Mouse (Mus musculus) myocyte (in vitro differentiated cells): Measurements from ENCODE around the gene Fam19a5. TPM values are rescaled to one million over a fixed set of nuclear protein-coding genes. Genes with fewer than 3 reads are reported as not detected.

Experiments used
- H3K27me3 ChIP-seq: one replicate; pipeline ENCODE4 v1.6.1; 2011; ENCODE audit not compliant: control insufficient read depth, insufficient read depth, insufficient read length
- H3K36me3 ChIP-seq: one replicate; pipeline ENCODE4 v1.6.1; 2011; ENCODE audit not compliant: control insufficient read depth, insufficient read depth
- H3K4me2 ChIP-seq: one replicate; pipeline ENCODE4 v1.6.1; 2011; ENCODE audit warnings: low read depth, control low read depth
- H3K4me3 ChIP-seq: one replicate; pipeline ENCODE4 v1.5.1; 2011; ENCODE audit warnings: mild to moderate bottlenecking, control low read depth, moderate library complexity
- H3K79me2 ChIP-seq: one replicate; pipeline ENCODE4 v1.6.1; 2011; ENCODE audit not compliant: control insufficient read depth, insufficient read depth
- H3ac ChIP-seq: one replicate; pipeline ENCODE4 v1.6.1; 2011; ENCODE audit not compliant: control insufficient read depth, insufficient read length
- CEBPB ChIP-seq: IDR thresholded peaks from 2 replicates; pipeline ENCODE4 v1.6.1; 2011; ENCODE audit warnings: mild to moderate bottlenecking, moderate library complexity; ENCODE audit not compliant: poor library complexity, insufficient read depth, severe bottlenecking
- E2F4 ChIP-seq: IDR thresholded peaks from one replicate; pipeline ENCODE4 v1.6.1; 2011; ENCODE audit warnings: mild to moderate bottlenecking, control low read depth, moderate library complexity; ENCODE audit not compliant: insufficient read depth
- MAX ChIP-seq: IDR thresholded peaks from one replicate; pipeline ENCODE4 v1.6.1; 2011; ENCODE audit warnings: low read depth, mild to moderate bottlenecking, control low read depth
- MYOD1 ChIP-seq, 3 experiments: IDR thresholded peaks; one replicate each; pipeline ENCODE4 v1.6.1; 2011; ENCODE audit warnings: control low read depth in 2 of 3, low read depth in 2 of 3, mild to moderate bottlenecking in 2 of 3, moderate library complexity in 1 of 3; ENCODE audit not compliant: insufficient read length in 2 of 3, control insufficient read depth in 1 of 3
- MYOG ChIP-seq, 3 experiments: IDR thresholded peaks; one replicate each; pipeline ENCODE4 v1.6.1; 2011; ENCODE audit warnings: control low read depth in 2 of 3, low read depth in 2 of 3, mild to moderate bottlenecking in 2 of 3; ENCODE audit not compliant: insufficient read length in 2 of 3, control insufficient read depth in 1 of 3, insufficient read depth in 1 of 3
- POLR2A ChIP-seq: IDR thresholded peaks from one replicate; pipeline ENCODE4 v1.6.1; 2011; ENCODE audit warnings: low read depth, mild to moderate bottlenecking, control low read depth, moderate library complexity; ENCODE audit not compliant: insufficient read length
- POLR2AphosphoS2 ChIP-seq: IDR thresholded peaks from one replicate; pipeline ENCODE4 v1.6.1; 2011; ENCODE audit warnings: low read depth, control low read depth; ENCODE audit not compliant: insufficient read length
- REST ChIP-seq: IDR thresholded peaks from one replicate; pipeline ENCODE4 v1.6.1; 2011; ENCODE audit warnings: mild to moderate bottlenecking, control low read depth, moderate library complexity; ENCODE audit not compliant: insufficient read depth, insufficient read length
- SRF ChIP-seq: IDR thresholded peaks from one replicate; pipeline ENCODE4 v1.6.1; 2011; ENCODE audit warnings: low read depth; ENCODE audit not compliant: control insufficient read depth, insufficient read length
- TCF12 ChIP-seq: IDR thresholded peaks from one replicate; pipeline ENCODE4 v1.6.1; 2011; ENCODE audit warnings: mild to moderate bottlenecking, control low read depth; ENCODE audit not compliant: poor library complexity, insufficient read depth, severe bottlenecking
- TCF3 ChIP-seq: IDR thresholded peaks from one replicate; pipeline ENCODE4 v1.6.1; 2011; ENCODE audit warnings: low read depth, control low read depth; ENCODE audit not compliant: insufficient read length
- USF1 ChIP-seq: IDR thresholded peaks from one replicate; pipeline ENCODE4 v1.6.1; 2011; ENCODE audit warnings: low read depth, mild to moderate bottlenecking, control low read depth, moderate library complexity
- polyA plus RNA-seq: library from polyadenylated mRNA; unstranded; fragments of >200 nt; fragmentation: generic; extraction: Trizol; gene quantifications from one replicate; pipeline ENCODE4 v1.2.1, GENCODE M21; 2012; ENCODE audit warnings: missing spikeins

Fam19a5 gene
- polyA plus RNA-seq, 1 experiment, result 2.7 TPM

GRCm38 (mm10) chr15:87723455-87723986, 179.4 kb downstream of the Fam19a5 start:
- Histone ChIP-seq H3K4me2 (no peak overlapping the region), H3K27me3 (no peaks in the 10 kb centered on the region), H3K36me3 (no peaks in the 10 kb centered on the region), H3K4me3 (no peak overlapping the region), H3ac (no peak overlapping the region), H3K79me2 (no peaks in the 10 kb centered on the region)
- TF ChIP-seq MYOG (IDR thresholded peaks at IDR 0.05; ENCODE audit: control insufficient read depth in 1 of 3, insufficient read depth in 1 of 3, insufficient read length in 2 of 3, low read depth in 2 of 3), result peak in 2 of 3 experiments; percentile 29 to 63
- TF ChIP-seq MYOD1 (IDR thresholded peaks at IDR 0.05; ENCODE audit: control insufficient read depth in 1 of 3, insufficient read length in 2 of 3, low read depth in 2 of 3), result peak in 2 of 3 experiments; percentile 93 to 98
- TF ChIP-seq TCF12, result no peak

GRCm38 (mm10) chr15:87726657-87727236, 182.6 kb downstream of the Fam19a5 start:
- H3K79me2 ChIP-seq, result no peaks in the 10 kb centered on the region
- H3K4me3 ChIP-seq, result no peak overlapping the region
- no peak overlapping the region for H3ac ChIP-seq
- H3K4me2 ChIP-seq, result no peak overlapping the region
- TF ChIP-seq TCF3, result no peak
- no peak for TF ChIP-seq SRF
- no peak for TF ChIP-seq REST
- TF ChIP-seq POLR2AphosphoS2, result no peak
- no peak for TF ChIP-seq MYOD1 (IDR thresholded peaks at IDR 0.05; ENCODE audit: control insufficient read depth in 1 of 3, insufficient read length in 2 of 3, low read depth in 2 of 3)
- TF ChIP-seq TCF12, result no peak
- no peak for TF ChIP-seq USF1
- no peak for TF ChIP-seq MYOG (IDR thresholded peaks at IDR 0.05; ENCODE audit: control insufficient read depth in 1 of 3, insufficient read depth in 1 of 3, insufficient read length in 2 of 3, low read depth in 2 of 3)
- TF ChIP-seq E2F4, result no peak
- TF ChIP-seq MAX, result no peak
- no peaks in the 10 kb centered on the region for H3K36me3 ChIP-seq
- no peaks in the 10 kb centered on the region for H3K27me3 ChIP-seq

- H3K4me3 ChIP-seq, result no peak overlapping the region
- no peaks in the 10 kb centered on the region for H3K79me2 ChIP-seq
- no peak overlapping the region for H3ac ChIP-seq
- TF ChIP-seq MYOG (IDR thresholded peaks at IDR 0.05; ENCODE audit: control insufficient read depth in 1 of 3, insufficient read depth in 1 of 3, insufficient read length in 2 of 3, low read depth in 2 of 3) (peak in 2 of 3 experiments; percentile 52 to 75), SRF (no peak), MYOD1 (IDR thresholded peaks at IDR 0.05; ENCODE audit: control insufficient read depth in 1 of 3, insufficient read length in 2 of 3, low read depth in 2 of 3) (peak in 2 of 3 experiments; percentile 75 to 86)
- H3K36me3 ChIP-seq, result no peaks in the 10 kb centered on the region
- H3K4me2 ChIP-seq, result no peak overlapping the region
- H3K27me3 ChIP-seq, result no peaks in the 10 kb centered on the region
Measured at GRCm38 (mm10) chr15:87736345-87736744, 192.2 kb downstream of the Fam19a5 start.

- Histone ChIP-seq H3K79me2 (no peaks in the 10 kb centered on the region), H3K4me2 (no peak overlapping the region), H3K4me3 (no peak overlapping the region), H3K36me3 (no peaks in the 10 kb centered on the region), H3ac (no peak overlapping the region), H3K27me3 (no peaks in the 10 kb centered on the region)
- no peak for TF ChIP-seq POLR2AphosphoS2
- TF ChIP-seq SRF, result no peak
- no peak for TF ChIP-seq REST
- no peak for TF ChIP-seq POLR2A
- no peak for TF ChIP-seq TCF3
- TF ChIP-seq USF1, result no peak
- no peak for TF ChIP-seq TCF12
- no peak for TF ChIP-seq MYOG (IDR thresholded peaks at IDR 0.05; ENCODE audit: control insufficient read depth in 1 of 3, insufficient read depth in 1 of 3, insufficient read length in 2 of 3, low read depth in 2 of 3)
Measured at GRCm38 (mm10) chr15:87755482-87755881, 211.4 kb downstream of the Fam19a5 start.

GRCm38 (mm10) chr15:87765876-87766275, 221.8 kb downstream of the Fam19a5 start:
- no peak for TF ChIP-seq E2F4
- TF ChIP-seq MYOG (IDR thresholded peaks at IDR 0.05; ENCODE audit: control insufficient read depth in 1 of 3, insufficient read depth in 1 of 3, insufficient read length in 2 of 3, low read depth in 2 of 3), result no peak
- no peak for TF ChIP-seq CEBPB
- TF ChIP-seq TCF3, result no peak
- no peak for TF ChIP-seq TCF12
- no peak for TF ChIP-seq POLR2AphosphoS2
- TF ChIP-seq POLR2A, result no peak
- no peak for TF ChIP-seq REST
- no peak for TF ChIP-seq SRF
- TF ChIP-seq USF1, result no peak
- no peak for TF ChIP-seq MYOD1 (IDR thresholded peaks at IDR 0.05; ENCODE audit: control insufficient read depth in 1 of 3, insufficient read length in 2 of 3, low read depth in 2 of 3)
- no peak for TF ChIP-seq MAX
- no peak overlapping the region for H3K4me3 ChIP-seq
- H3ac ChIP-seq, result no peak overlapping the region
- H3K79me2 ChIP-seq, result no peaks in the 10 kb centered on the region
- H3K36me3 ChIP-seq, result no peaks in the 10 kb centered on the region
- no peak overlapping the region for H3K4me2 ChIP-seq
- no peaks in the 10 kb centered on the region for H3K27me3 ChIP-seq
